Mouse (Mus musculus): ENCODE results near the gene Jag1.

The Jag1 gene

GRCm38 (mm10) chr2:137064513-137064912 lies 51.9 kb downstream of the Jag1 start:
- DNase-seq (ENCODE audit: low read depth, low spot score): no peak

DNA sequence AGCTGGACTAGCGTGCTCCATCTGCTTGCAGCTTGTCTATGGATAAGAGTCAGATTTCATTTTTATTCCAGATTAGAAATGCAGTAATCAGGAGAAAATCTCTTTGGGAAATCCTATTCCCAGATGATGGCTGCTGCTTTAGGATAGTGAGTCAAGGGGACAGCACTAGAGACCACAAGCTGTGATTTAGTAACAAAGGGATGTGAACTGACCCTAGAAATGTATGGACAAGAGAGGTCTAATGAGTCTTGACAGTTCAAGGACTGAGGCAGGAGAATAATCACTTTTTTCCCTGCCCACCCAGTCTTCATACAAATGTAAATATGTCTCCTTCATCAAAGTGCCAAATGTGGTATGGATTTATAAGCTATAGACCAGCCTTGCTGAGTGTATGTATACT lies 52.6 kb downstream of the Jag1 start:
- DNase-seq (ENCODE audit: low read depth, low spot score): no peak

GRCm38 (mm10) chr2:137049906-137050305 lies 66.5 kb downstream of the Jag1 start:
- no peak for DNase-seq (ENCODE audit: low read depth, low spot score)

DNA sequence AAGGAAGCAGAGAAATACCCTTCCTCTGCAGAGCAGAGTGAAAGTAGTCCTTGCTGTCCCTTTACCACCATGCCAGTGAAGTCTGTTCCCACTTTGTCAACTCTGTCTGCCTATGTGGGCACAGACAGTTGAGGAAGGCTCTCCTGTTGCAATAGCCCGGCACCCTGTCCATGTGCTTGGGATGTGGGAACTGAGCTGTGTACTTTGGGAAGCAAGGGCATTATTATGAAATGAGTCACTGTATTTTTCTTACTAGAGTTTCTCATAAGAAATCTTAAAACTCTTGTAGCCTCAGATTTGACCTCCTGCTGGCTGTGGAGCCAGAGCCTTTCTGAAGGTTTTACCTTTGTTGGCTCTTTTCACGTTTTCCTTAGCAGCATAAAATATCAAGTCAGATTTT lies 67.1 kb downstream of the Jag1 start:
- DNase-seq (ENCODE audit: low read depth, low spot score): no peak

GRCm38 (mm10) chr2:137044122-137044521 lies 72.3 kb downstream of the Jag1 start:
- DNase-seq (ENCODE audit: low read depth, low spot score): no peak

Measured in retina, postnatal 7 days (tissue).